Mouse (Mus musculus): Measurements from ENCODE around the gene Olfml1. TPM values are rescaled to one million over a fixed set of nuclear protein-coding genes. Genes with fewer than 3 reads are reported as not detected.

The Olfml1 gene
- polyA plus RNA-seq, 1 experiment from 2014 or later = 24.8 TPM

- WGBS = 70% methylated on average over 3 of the region's 3 CpGs
Measured at GRCm38 (mm10) chr7:107624432-107624831, 57.2 kb downstream of the Olfml1 start.

GRCm38 (mm10) chr7:107625061-107625460 lies 57.8 kb downstream of the Olfml1 start, which contains the start of gene 5330417H12Rik:
Gene 5330417H12Rik (minus strand): TSS chr7:107625161.
- WGBS = 80% methylated on average over 2 of the region's 2 CpGs

More at GRCm38 (mm10) chr7:107624432-107624831, 57.2 kb downstream of the Olfml1 start:
- H3K4me1 ChIP-seq (ENCODE audit: control insufficient read depth, insufficient read depth, low read length) = no peaks in the 10 kb centered on the region
- no peak overlapping the region for H3K9ac ChIP-seq (ENCODE audit: low read depth, low read length)
- no peak overlapping the region for H3K27ac ChIP-seq (ENCODE audit: low read depth, low read length)
- no peaks in the 10 kb centered on the region for H3K36me3 ChIP-seq (ENCODE audit: control insufficient read depth, insufficient read depth, low read length)
- H3K4me3 ChIP-seq (ENCODE audit: low read length) = no peak overlapping the region
- no peaks in the 10 kb centered on the region for H3K27me3 ChIP-seq (ENCODE audit: control insufficient read depth, insufficient read depth, low read length)
- no peak overlapping the region for H3K4me2 ChIP-seq (replicated peaks; ENCODE audit: low read depth, low read length)
- no peaks in the 10 kb centered on the region for H3K9me3 ChIP-seq (ENCODE audit: control insufficient read depth, low read length)
- no peak for ATAC-seq (ENCODE audit: low FRiP score, low TSS enrichment)

GRCm38 (mm10) chr7:107625781-107626180 lies 58.5 kb downstream of the Olfml1 start:
- Histone ChIP-seq H3K4me3 (ENCODE audit: low read length) (no peak overlapping the region), H3K36me3 (ENCODE audit: control insufficient read depth, insufficient read depth, low read length) (no peaks in the 10 kb centered on the region), H3K4me2 (replicated peaks; ENCODE audit: low read depth, low read length) (no peak overlapping the region), H3K4me1 (ENCODE audit: control insufficient read depth, insufficient read depth, low read length) (no peaks in the 10 kb centered on the region), H3K9me3 (ENCODE audit: control insufficient read depth, low read length) (no peaks in the 10 kb centered on the region), H3K27ac (ENCODE audit: low read depth, low read length) (no peak overlapping the region), H3K27me3 (ENCODE audit: control insufficient read depth, insufficient read depth, low read length) (no peaks in the 10 kb centered on the region), H3K9ac (ENCODE audit: low read depth, low read length) (no peak overlapping the region)
- WGBS = 83% methylated on average over 6 of the region's 6 CpGs
- no peak for ATAC-seq (ENCODE audit: low FRiP score, low TSS enrichment)

More at GRCm38 (mm10) chr7:107625061-107625460, 57.8 kb downstream of the Olfml1 start, which contains the start of gene 5330417H12Rik:
- Histone ChIP-seq H3K9me3 (ENCODE audit: control insufficient read depth, low read length) (no peaks in the 10 kb centered on the region), H3K9ac (ENCODE audit: low read depth, low read length) (no peak within 1 kb of the TSS), H3K36me3 (ENCODE audit: control insufficient read depth, insufficient read depth, low read length) (no peaks in the 10 kb centered on the region), H3K4me2 (replicated peaks; ENCODE audit: low read depth, low read length) (no peak within 1 kb of the TSS), H3K4me3 (ENCODE audit: low read length) (no peak within 1 kb of the TSS), H3K4me1 (ENCODE audit: control insufficient read depth, insufficient read depth, low read length) (no peaks in the 10 kb centered on the region), H3K27ac (ENCODE audit: low read depth, low read length) (no peak within 1 kb of the TSS), H3K27me3 (ENCODE audit: control insufficient read depth, insufficient read depth, low read length) (no peaks in the 10 kb centered on the region)
- ATAC-seq (ENCODE audit: low FRiP score, low TSS enrichment) = no peak

DNA sequence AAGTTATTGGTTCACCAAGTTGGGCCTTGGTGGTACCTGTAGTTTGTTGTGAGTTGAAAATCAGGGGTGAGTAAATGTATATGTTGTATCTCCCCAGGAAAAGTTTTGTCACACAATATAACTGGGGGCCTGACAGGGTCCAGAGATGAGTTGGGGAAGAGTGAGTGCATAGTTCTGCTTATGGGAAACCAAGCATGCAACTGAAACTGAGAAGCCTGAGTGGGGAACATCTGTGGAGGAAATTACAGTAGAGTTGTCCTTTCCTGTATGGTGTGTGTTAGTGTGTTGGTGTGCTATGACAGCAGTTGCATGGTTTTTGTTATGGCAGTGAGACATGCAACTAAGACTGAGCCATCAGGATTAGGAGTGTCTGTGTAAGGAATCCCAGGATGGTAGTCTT lies 61.1 kb downstream of the Olfml1 start:
- ATAC-seq (ENCODE audit: low FRiP score, low TSS enrichment) = no peak
- Histone ChIP-seq H3K36me3 (ENCODE audit: control insufficient read depth, insufficient read depth, low read length) (no peaks in the 10 kb centered on the region), H3K4me3 (ENCODE audit: low read length) (no peak overlapping the region), H3K4me2 (replicated peaks; ENCODE audit: low read depth, low read length) (no peak overlapping the region), H3K27ac (ENCODE audit: low read depth, low read length) (no peak overlapping the region), H3K9me3 (ENCODE audit: control insufficient read depth, low read length) (no peaks in the 10 kb centered on the region), H3K9ac (ENCODE audit: low read depth, low read length) (no peak overlapping the region), H3K27me3 (ENCODE audit: control insufficient read depth, insufficient read depth, low read length) (no peaks in the 10 kb centered on the region), H3K4me1 (ENCODE audit: control insufficient read depth, insufficient read depth, low read length) (no peaks in the 10 kb centered on the region)

GRCm38 (mm10) chr7:107633201-107633600 lies 66.0 kb downstream of the Olfml1 start:
- H3K27ac ChIP-seq (ENCODE audit: low read depth, low read length) = no peak overlapping the region
- no peak overlapping the region for H3K4me2 ChIP-seq (replicated peaks; ENCODE audit: low read depth, low read length)
- ATAC-seq (ENCODE audit: low FRiP score, low TSS enrichment) = no peak
- no peaks in the 10 kb centered on the region for H3K27me3 ChIP-seq (ENCODE audit: control insufficient read depth, insufficient read depth, low read length)
- no peak overlapping the region for H3K9ac ChIP-seq (ENCODE audit: low read depth, low read length)
- no peak overlapping the region for H3K4me3 ChIP-seq (ENCODE audit: low read length)
- no peaks in the 10 kb centered on the region for H3K36me3 ChIP-seq (ENCODE audit: control insufficient read depth, insufficient read depth, low read length)
- 88% methylated on average over 4 of the region's 4 CpGs for WGBS
- no peaks in the 10 kb centered on the region for H3K4me1 ChIP-seq (ENCODE audit: control insufficient read depth, insufficient read depth, low read length)
- H3K9me3 ChIP-seq (ENCODE audit: control insufficient read depth, low read length) = no peaks in the 10 kb centered on the region

DNA sequence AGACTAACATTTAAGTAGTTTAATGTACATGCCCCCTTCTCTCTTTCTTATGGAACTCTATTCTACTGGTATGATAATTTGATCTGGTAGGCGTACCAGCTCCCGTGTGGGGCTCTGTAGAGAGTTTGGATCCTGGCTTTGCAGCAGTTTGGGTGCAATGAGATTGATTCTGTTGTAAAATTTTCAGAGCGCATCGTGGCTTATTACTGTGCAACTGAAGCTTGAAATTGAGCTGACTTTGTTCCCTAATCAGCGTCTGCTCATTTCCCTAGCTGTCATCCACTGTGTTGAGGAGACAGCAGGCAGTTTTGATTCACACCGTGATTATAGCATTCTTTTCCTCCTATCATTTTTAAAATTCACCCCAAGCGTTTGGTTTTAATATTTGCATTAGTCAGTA lies 70.2 kb downstream of the Olfml1 start:
- 64% methylated on average over 7 of the region's 7 CpGs for WGBS
- no peak for ATAC-seq (ENCODE audit: low FRiP score, low TSS enrichment)
- H3K9me3 ChIP-seq (ENCODE audit: control insufficient read depth, low read length) = no peaks in the 10 kb centered on the region

DNA sequence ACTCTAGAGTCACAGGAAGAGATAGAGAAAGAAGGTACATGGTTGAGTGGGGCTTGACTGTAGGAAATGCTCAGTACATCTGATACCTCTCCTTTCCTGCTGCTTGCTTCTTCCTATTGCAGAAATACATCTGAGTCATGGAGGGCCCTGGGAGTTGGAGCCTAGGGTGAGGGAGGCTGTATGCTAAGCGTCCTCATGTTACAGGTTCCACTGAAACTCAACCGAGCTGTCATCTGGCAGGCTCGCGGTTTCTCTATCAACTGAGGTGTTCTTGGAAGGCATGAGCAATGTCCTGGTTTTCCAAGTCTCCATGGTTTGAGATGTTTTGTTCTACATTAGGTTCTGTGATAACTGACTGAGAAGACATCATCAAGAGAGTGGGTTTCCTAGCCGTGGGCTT lies 70.8 kb downstream of the Olfml1 start:
- 68% methylated on average over 5 of the region's 5 CpGs for WGBS
- Histone ChIP-seq H3K4me2 (replicated peaks; ENCODE audit: low read depth, low read length) (no peak overlapping the region), H3K36me3 (ENCODE audit: control insufficient read depth, insufficient read depth, low read length) (no peaks in the 10 kb centered on the region), H3K27me3 (ENCODE audit: control insufficient read depth, insufficient read depth, low read length) (no peaks in the 10 kb centered on the region), H3K9me3 (ENCODE audit: control insufficient read depth, low read length) (no peaks in the 10 kb centered on the region), H3K4me3 (ENCODE audit: low read length) (no peak overlapping the region), H3K9ac (ENCODE audit: low read depth, low read length) (no peak overlapping the region), H3K4me1 (ENCODE audit: control insufficient read depth, insufficient read depth, low read length) (no peaks in the 10 kb centered on the region), H3K27ac (ENCODE audit: low read depth, low read length) (no peak overlapping the region)
- no peak for ATAC-seq (ENCODE audit: low FRiP score, low TSS enrichment)

More for the DNA sequence above, 70.2 kb downstream of the Olfml1 start:
- H3K27me3 ChIP-seq (ENCODE audit: control insufficient read depth, insufficient read depth, low read length) = no peaks in the 10 kb centered on the region
- no peak overlapping the region for H3K27ac ChIP-seq (ENCODE audit: low read depth, low read length)
- no peak overlapping the region for H3K4me3 ChIP-seq (ENCODE audit: low read length)
- no peak overlapping the region for H3K4me2 ChIP-seq (replicated peaks; ENCODE audit: low read depth, low read length)
- H3K4me1 ChIP-seq (ENCODE audit: control insufficient read depth, insufficient read depth, low read length) = no peaks in the 10 kb centered on the region
- H3K36me3 ChIP-seq (ENCODE audit: control insufficient read depth, insufficient read depth, low read length) = no peaks in the 10 kb centered on the region
- H3K9ac ChIP-seq (ENCODE audit: low read depth, low read length) = no peak overlapping the region

Other genes starting within 250 kb of the Olfml1 start
- gene Syt9, start 196.7 kb upstream of the Olfml1 start, polyA plus RNA-seq (2014; fragmentation: Nextera tagmentation; extraction: Ambion mirVana) = 4.5 and 4.8 TPM in 2 replicates
- 4.4 and 5.9 TPM in 2 replicates for gene Ppfibp2, start 27.8 kb downstream of the Olfml1 start, polyA plus RNA-seq (2014; fragmentation: Nextera tagmentation; extraction: Ambion mirVana)
- not detected in 2 replicates for gene 5330417H12Rik, start 57.7 kb downstream of the Olfml1 start, polyA plus RNA-seq (2014; fragmentation: Nextera tagmentation; extraction: Ambion mirVana)
- 0.10 and 0.30 TPM in 2 replicates for gene Cyb5r2, start 190.6 kb downstream of the Olfml1 start, polyA plus RNA-seq (2014; fragmentation: Nextera tagmentation; extraction: Ambion mirVana)
- gene Ovch2, start 233.8 kb downstream of the Olfml1 start, polyA plus RNA-seq (2014; fragmentation: Nextera tagmentation; extraction: Ambion mirVana) = not detected in 2 replicates
- not detected in 2 replicates for gene Olfr467, start 244.8 kb downstream of the Olfml1 start, polyA plus RNA-seq (2014; fragmentation: Nextera tagmentation; extraction: Ambion mirVana)

Measured in kidney, embryonic 14.5 days (tissue).